Mouse (Mus musculus): ENCODE data around the gene Cav1. TPM values are rescaled to one million over a fixed set of nuclear protein-coding genes. Genes with fewer than 3 reads are reported as not detected.
A peak's percentile ranks its signal among the peaks of the same experiment; 100 is the strongest.

The Cav1 gene
- polyA plus RNA-seq, 1 experiment from 2014 or later: 6.1 TPM

DNA sequence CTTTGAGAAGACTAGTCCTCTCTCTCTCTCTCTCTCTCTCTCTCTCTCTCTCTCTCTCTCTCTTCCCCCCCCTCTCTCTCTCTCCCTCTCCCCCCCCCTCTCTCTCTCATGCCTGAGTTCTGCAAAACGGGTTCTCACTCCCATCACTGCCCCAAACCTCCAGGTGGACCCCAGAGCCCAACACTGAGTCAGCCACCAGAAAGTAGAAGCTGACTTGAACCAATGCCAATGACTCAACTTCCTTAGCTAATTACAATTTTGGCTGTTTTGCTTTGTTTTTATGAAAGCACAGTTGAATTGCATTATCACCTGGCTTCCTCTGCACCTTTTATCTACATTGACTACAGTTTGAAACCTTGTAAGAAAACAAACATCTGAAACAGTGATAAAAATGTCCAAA is 11.8 kb downstream of the Cav1 start:
- Histone ChIP-seq H3K9ac (no peak overlapping the region), H3K27ac (replicated peaks) (no peak overlapping the region), H3K27me3 (no peaks in the 10 kb centered on the region), H3K4me2 (no peak overlapping the region), H3K4me3 (replicated peaks) (no peak overlapping the region), H3K36me3 (replicated peaks) (no peaks in the 10 kb centered on the region), H3K4me1 (replicated peaks) (0 out of 2 replicates have a peak, but pooled peaks cover 6% of the 10 kb centered on the region), H3K9me3 (replicated peaks) (no peaks in the 10 kb centered on the region)
- ATAC-seq (ENCODE audit: insufficient read depth): no peak
- 20% methylated on average over 1 of the region's 1 CpGs for WGBS (ENCODE audit: insufficient replicate concordance)

GRCm38 (mm10) chr6:17321976-17322375 is 15.8 kb downstream of the Cav1 start:
- 63% methylated on average over 6 of the region's 6 CpGs for WGBS (ENCODE audit: insufficient replicate concordance)
- H3K9ac ChIP-seq: no peak overlapping the region
- H3K27ac ChIP-seq (replicated peaks): no peak overlapping the region

DNA sequence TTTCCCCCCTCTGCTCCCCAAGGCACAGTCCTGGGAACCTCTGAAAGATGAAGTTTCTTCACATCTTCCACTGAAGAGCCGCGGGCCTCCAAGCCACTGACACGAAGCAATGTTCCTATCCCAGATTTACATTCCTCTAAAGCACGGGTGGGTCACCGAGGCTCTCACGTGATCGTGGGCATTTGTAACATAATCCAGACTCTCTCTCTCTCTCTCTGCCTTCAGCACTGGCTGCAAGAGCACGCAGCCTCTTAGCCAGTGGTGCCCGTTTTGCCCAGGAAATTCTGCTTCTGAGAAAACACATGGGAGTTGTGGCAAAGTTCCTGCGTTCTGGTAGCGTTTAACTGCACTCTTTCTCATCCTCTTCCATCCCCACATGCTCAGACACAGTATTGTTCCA is 21.1 kb downstream of the Cav1 start:
- Histone ChIP-seq H3K4me3 (replicated peaks) (no peak overlapping the region), H3K36me3 (replicated peaks) (no peaks in the 10 kb centered on the region), H3K9ac (no peak overlapping the region), H3K27ac (replicated peaks) (no peak overlapping the region), H3K4me2 (no peak overlapping the region), H3K9me3 (replicated peaks) (no peaks in the 10 kb centered on the region), H3K4me1 (replicated peaks) (no peaks in the 10 kb centered on the region), H3K27me3 (no peaks in the 10 kb centered on the region)
- 52% methylated on average over 11 of the region's 11 CpGs for WGBS (ENCODE audit: insufficient replicate concordance)
- no peak for ATAC-seq (ENCODE audit: insufficient read depth)

More at GRCm38 (mm10) chr6:17321976-17322375, 15.8 kb downstream of the Cav1 start:
- Histone ChIP-seq H3K9me3 (replicated peaks) (no peaks in the 10 kb centered on the region), H3K27me3 (no peaks in the 10 kb centered on the region), H3K4me2 (no peak overlapping the region), H3K4me3 (replicated peaks) (no peak overlapping the region), H3K4me1 (replicated peaks) (0 out of 2 replicates have a peak, but pooled peaks cover under 1% of the 10 kb centered on the region), H3K36me3 (replicated peaks) (no peaks in the 10 kb centered on the region)
- no peak for ATAC-seq (ENCODE audit: insufficient read depth)

DNA sequence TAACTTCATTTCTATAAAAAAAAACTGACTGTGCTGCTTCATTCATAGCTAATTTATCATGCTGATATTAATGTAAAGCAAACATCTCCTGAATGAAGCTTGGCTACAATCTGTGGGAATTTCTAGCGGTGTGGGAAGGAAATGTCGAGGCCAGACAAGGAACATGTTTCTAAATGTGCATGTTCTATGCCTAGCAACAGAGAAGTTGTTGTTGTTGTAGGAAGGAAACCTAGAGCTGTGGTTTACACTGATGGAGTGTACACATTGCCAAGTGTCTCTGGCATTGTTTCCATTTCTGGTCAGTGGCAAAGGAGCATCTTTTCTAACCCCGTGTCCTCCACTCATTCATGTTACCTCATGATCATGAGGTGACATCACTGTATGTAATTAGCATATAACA is 23.7 kb downstream of the Cav1 start:
- no peak overlapping the region for H3K27ac ChIP-seq (replicated peaks)
- WGBS (ENCODE audit: insufficient replicate concordance): 34% methylated on average over 3 of the region's 3 CpGs
- H3K4me1 ChIP-seq (replicated peaks): no peaks in the 10 kb centered on the region
- no peaks in the 10 kb centered on the region for H3K9me3 ChIP-seq (replicated peaks)
- H3K4me2 ChIP-seq: no peak overlapping the region
- no peak for ATAC-seq (ENCODE audit: insufficient read depth)
- H3K9ac ChIP-seq: no peak overlapping the region
- H3K27me3 ChIP-seq: no peaks in the 10 kb centered on the region
- no peaks in the 10 kb centered on the region for H3K36me3 ChIP-seq (replicated peaks)
- no peak overlapping the region for H3K4me3 ChIP-seq (replicated peaks)

DNA sequence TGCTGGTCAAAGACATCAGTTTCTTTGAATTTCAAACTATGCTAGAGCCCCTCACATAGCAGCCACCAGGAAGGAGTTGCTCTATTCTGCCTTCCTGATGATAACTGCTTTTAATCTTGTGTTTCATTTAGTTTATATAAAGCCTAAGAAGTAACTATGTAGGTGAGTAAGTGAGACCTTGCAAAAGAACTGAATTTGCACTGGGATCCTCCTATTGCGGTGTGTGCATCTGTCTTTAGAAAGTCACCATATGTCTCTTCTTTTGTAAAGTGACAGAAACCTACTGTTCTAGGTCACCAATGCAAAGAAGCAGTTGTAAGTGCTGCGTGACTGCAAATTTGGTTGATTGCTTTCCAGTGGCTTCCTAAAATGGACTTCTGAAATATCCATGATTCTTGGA is 31.6 kb downstream of the Cav1 start:
- Histone ChIP-seq H3K36me3 (replicated peaks) (no peaks in the 10 kb centered on the region), H3K4me2 (no peak overlapping the region), H3K4me3 (replicated peaks) (no peak overlapping the region), H3K9me3 (replicated peaks) (no peaks in the 10 kb centered on the region), H3K27me3 (no peaks in the 10 kb centered on the region), H3K4me1 (replicated peaks) (0 out of 2 replicates have a peak, but pooled peaks cover 2% of the 10 kb centered on the region), H3K9ac (no peak overlapping the region), H3K27ac (replicated peaks) (no peak overlapping the region)
- no peak for ATAC-seq (ENCODE audit: insufficient read depth)
- WGBS (ENCODE audit: insufficient replicate concordance): 73% methylated on average over 2 of the region's 2 CpGs

GRCm38 (mm10) chr6:17340406-17340805 is 34.3 kb downstream of the Cav1 start:
- WGBS (ENCODE audit: insufficient replicate concordance): 12% methylated on average over 2 of the region's 2 CpGs
- Histone ChIP-seq H3K4me2 (0 out of 2 replicates have a peak overlapping the region, but pooled peaks have one; percentile 1), H3K9me3 (replicated peaks) (no peaks in the 10 kb centered on the region), H3K27ac (replicated peaks) (no peak overlapping the region), H3K27me3 (no peaks in the 10 kb centered on the region), H3K9ac (no peak overlapping the region), H3K4me3 (replicated peaks) (no peak overlapping the region), H3K36me3 (replicated peaks) (no peaks in the 10 kb centered on the region), H3K4me1 (replicated peaks) (0 out of 2 replicates have a peak, but pooled peaks cover 2% of the 10 kb centered on the region)
- no peak; the same call in 1 of the 2 replicates for ATAC-seq (ENCODE audit: insufficient read depth)

GRCm38 (mm10) chr6:17348011-17348410 is 41.9 kb downstream of the Cav1 start:
- no peaks in the 10 kb centered on the region for H3K27me3 ChIP-seq
- H3K27ac ChIP-seq (replicated peaks): no peak overlapping the region
- H3K9me3 ChIP-seq (replicated peaks): no peaks in the 10 kb centered on the region
- H3K9ac ChIP-seq: no peak overlapping the region
- no peak for ATAC-seq (ENCODE audit: insufficient read depth)
- no peaks in the 10 kb centered on the region for H3K4me1 ChIP-seq (replicated peaks)
- no peak overlapping the region for H3K4me2 ChIP-seq
- no peak overlapping the region for H3K4me3 ChIP-seq (replicated peaks)
- WGBS (ENCODE audit: insufficient replicate concordance): 49% methylated on average over 3 of the region's 3 CpGs
- H3K36me3 ChIP-seq (replicated peaks): no peaks in the 10 kb centered on the region

DNA sequence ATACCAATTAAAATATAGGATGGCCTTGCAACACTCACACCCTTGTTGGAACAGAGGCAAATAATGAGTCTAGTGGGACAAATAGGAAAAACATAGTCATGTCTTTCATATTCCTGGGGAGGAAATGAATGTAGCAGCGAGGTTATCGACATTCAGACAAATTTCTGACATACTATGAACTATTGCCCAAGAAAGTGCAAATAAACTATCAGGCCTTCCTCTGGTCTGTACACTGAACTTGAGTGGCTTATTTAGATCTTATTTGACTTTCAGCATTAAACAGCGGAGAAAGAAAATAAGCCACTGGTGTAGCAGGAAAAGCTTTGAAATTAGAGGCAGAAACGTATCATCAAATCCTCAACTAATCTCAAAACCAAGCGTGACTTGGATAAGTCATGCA is 44.7 kb downstream of the Cav1 start:
- H3K36me3 ChIP-seq (replicated peaks): no peaks in the 10 kb centered on the region
- no peak overlapping the region for H3K4me2 ChIP-seq
- no peaks in the 10 kb centered on the region for H3K27me3 ChIP-seq
- H3K4me3 ChIP-seq (replicated peaks): no peak overlapping the region
- ATAC-seq (ENCODE audit: insufficient read depth): no peak
- H3K27ac ChIP-seq (replicated peaks): no peak overlapping the region
- no peaks in the 10 kb centered on the region for H3K9me3 ChIP-seq (replicated peaks)
- H3K4me1 ChIP-seq (replicated peaks): no peaks in the 10 kb centered on the region
- WGBS (ENCODE audit: insufficient replicate concordance): 66% methylated on average over 5 of the region's 5 CpGs
- H3K9ac ChIP-seq: no peak overlapping the region

DNA sequence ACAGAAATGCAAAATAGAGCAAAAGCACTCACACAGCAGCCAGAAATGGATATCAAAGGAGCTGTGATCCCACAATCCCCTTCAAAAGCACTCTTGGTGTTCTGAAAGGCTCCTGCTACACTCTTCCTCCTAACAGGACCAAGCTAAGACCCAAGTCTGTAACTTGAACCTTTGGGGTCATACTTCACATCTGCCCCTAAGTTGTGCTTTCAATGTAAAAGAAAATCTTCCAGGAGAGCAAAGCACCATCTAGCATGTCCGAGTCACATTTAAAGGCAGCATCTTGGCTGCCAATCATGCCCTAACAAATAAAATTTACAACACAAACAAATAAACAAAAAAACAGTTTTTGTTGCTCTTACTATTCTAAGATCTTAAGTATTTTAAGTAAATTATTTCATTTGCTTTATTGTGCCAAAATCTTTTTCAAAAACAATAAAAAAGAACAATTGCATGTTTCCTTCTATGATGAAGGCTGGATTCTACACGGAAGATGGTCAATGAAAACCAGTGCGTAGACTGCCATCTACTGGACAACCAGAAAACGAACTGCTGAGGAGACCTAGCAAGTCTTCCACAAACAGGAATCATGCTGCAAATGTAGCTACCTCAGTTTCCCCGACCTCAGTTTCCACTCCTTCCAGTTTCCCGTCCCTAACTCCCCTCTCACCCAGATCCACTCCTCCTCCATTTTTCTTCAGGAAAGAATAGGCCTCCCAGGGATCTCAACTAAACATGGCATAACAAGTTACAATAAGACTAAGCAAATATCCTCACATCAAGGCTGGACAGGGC is 53.0 kb downstream of the Cav1 start:
- no peak overlapping the region for H3K4me3 ChIP-seq (replicated peaks)
- ATAC-seq (ENCODE audit: insufficient read depth): no peak
- H3K9me3 ChIP-seq (replicated peaks): no peaks in the 10 kb centered on the region
- H3K4me1 ChIP-seq (replicated peaks): no peaks in the 10 kb centered on the region
- no peak overlapping the region for H3K4me2 ChIP-seq
- H3K36me3 ChIP-seq (replicated peaks): no peaks in the 10 kb centered on the region
- WGBS (ENCODE audit: insufficient replicate concordance): 9% methylated on average over 6 of the region's 6 CpGs
- no peak overlapping the region for H3K27ac ChIP-seq (replicated peaks)
- no peaks in the 10 kb centered on the region for H3K27me3 ChIP-seq
- H3K9ac ChIP-seq: no peak overlapping the region

GRCm38 (mm10) chr6:17362771-17363170 is 56.6 kb downstream of the Cav1 start:
- Histone ChIP-seq H3K27me3 (no peaks in the 10 kb centered on the region), H3K36me3 (replicated peaks) (no peaks in the 10 kb centered on the region), H3K9me3 (replicated peaks) (no peaks in the 10 kb centered on the region), H3K4me3 (replicated peaks) (no peak overlapping the region), H3K4me2 (no peak overlapping the region), H3K4me1 (replicated peaks) (no peaks in the 10 kb centered on the region), H3K9ac (no peak overlapping the region), H3K27ac (replicated peaks) (no peak overlapping the region)
- no peak for ATAC-seq (ENCODE audit: insufficient read depth)
- WGBS (ENCODE audit: insufficient replicate concordance): 26% methylated on average over 3 of the region's 3 CpGs

- H3K4me1 ChIP-seq (replicated peaks): no peaks in the 10 kb centered on the region
- no peaks in the 10 kb centered on the region for H3K36me3 ChIP-seq (replicated peaks)
- no peaks in the 10 kb centered on the region for H3K9me3 ChIP-seq (replicated peaks)
- WGBS (ENCODE audit: insufficient replicate concordance): 17% methylated on average over 17 of the region's 17 CpGs
- H3K27me3 ChIP-seq: no peaks in the 10 kb centered on the region
- H3K4me2 ChIP-seq: no peak overlapping the region
- H3K4me3 ChIP-seq (replicated peaks): no peak overlapping the region
- H3K27ac ChIP-seq (replicated peaks): no peak overlapping the region
- no peak overlapping the region for H3K9ac ChIP-seq
- ATAC-seq (ENCODE audit: insufficient read depth): no peak
Measured at GRCm38 (mm10) chr6:17363446-17364179, 57.5 kb downstream of the Cav1 start.
